Mouse (Mus musculus): ENCODE measurements around the gene Gucy2c. TPM values are rescaled to one million over a fixed set of nuclear protein-coding genes. Genes with fewer than 3 reads are reported as not detected.
A peak's percentile ranks its signal among the peaks of the same experiment; 100 is the strongest.
"Not testable (repeated sequence)": the region's sequence is repeated elsewhere in the genome, so short reads cannot be mapped to it uniquely, and the experiment has no call there.

Gucy2c gene
- total RNA-seq, 2 experiments from 2014 or later = not detected

- intact Hi-C loops (cut with DNase I) = loop anchor here (1.0 to 10.0 kb wide), 2 partner anchors 22 to 930 kb away; partner anchors contain the start of genes BC049715 and Strap
- DNase-seq (ENCODE audit: low spot score) = no peak
Observed at GRCm38 (mm10) chr6:136804705-136805408, 23.3 kb upstream of the Gucy2c start.

- DNase-seq (ENCODE audit: low spot score) = peak; percentile 91
- intact Hi-C loops (cut with DNase I) = loop anchor here (1.0 to 10.0 kb wide), 2 partner anchors 23 to 931 kb away; partner anchors contain the start of genes BC049715 and Strap
Observed at GRCm38 (mm10) chr6:136803739-136804633, 22.4 kb upstream of the Gucy2c start, which contains the start of gene Hist4h4. Gene Hist4h4 (minus strand): TSS chr6:136804415.

- DNase-seq (ENCODE audit: low spot score) = no peak
- intact Hi-C loops (cut with DNase I) = loop anchor here (10.0 kb wide), 1 partner anchor 932 kb away; the partner anchor contains the start of gene Strap
Observed at GRCm38 (mm10) chr6:136803093-136803738, 21.7 kb upstream of the Gucy2c start.

DNA sequence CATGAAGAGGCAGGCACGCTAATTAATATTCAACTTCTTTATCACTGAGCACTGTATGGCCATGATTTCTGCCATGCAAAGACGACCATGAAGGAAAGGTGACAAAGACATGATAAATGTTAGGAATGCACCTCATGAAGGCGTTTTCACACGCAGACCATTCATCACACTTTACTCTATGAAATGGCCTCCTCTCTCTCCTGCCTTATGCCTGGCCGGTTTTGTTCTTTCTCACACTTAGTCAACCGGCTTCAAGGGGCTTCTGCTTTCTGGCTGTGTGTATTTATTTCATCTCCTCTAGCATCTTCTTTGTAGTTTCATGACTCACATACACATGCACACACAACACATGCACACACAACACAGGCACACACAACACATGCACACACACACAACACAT, 19.7 kb upstream of the Gucy2c start:
- intact Hi-C loops (cut with DNase I) = loop anchor here (10.0 kb wide), 1 partner anchor 934 kb away; the partner anchor contains the start of gene Strap
- DNase-seq (ENCODE audit: low spot score) = no peak

GRCm38 (mm10) chr6:136800710-136801109, 19.1 kb upstream of the Gucy2c start:
- no peak for DNase-seq (ENCODE audit: low spot score)
- intact Hi-C loops (cut with DNase I) = loop anchor here (10.0 kb wide), 1 partner anchor 934 kb away; the partner anchor contains the start of gene Strap

DNA sequence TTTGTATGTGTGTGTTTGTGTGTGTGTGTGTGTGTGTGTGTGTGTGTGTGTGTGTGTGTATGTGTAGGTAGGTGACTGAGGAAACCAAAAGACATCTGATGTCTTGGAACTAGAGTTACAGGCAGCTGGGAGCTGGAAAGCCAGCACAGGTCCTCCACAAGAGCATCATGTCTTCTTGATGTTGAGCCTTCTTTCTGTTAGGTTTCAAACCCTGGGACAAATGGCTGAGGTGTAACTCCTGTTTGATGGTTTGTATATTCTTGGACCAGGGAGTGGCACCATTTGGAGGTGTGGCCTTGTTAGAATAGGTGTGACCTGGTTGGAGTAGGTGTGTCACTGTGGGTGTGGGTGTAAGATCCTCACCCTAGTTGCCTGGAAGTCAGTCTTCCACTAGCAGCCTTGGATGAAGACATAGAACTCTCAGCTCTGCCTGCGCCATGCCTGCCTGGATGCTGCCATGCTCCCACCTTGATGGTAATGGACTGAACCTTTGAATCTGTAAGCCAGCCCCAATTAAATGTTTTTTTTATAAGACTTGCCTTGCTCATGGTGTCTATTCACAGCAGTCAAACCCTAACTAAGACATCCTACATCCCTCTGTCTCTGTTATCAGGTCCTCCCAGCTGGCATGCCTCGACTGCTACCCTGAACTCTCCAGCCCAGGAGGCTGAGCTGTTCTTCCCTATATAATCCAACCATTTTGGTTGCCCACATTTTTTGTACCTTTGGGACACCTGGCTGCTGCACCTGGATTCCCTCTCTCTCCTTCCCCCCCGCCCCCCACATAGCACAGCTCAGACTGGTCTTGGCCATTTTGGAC, 16.5 kb upstream of the Gucy2c start:
- DNase-seq (ENCODE audit: low spot score); intact Hi-C loops (cut with DNase I): not testable (repeated sequence)

DNA sequence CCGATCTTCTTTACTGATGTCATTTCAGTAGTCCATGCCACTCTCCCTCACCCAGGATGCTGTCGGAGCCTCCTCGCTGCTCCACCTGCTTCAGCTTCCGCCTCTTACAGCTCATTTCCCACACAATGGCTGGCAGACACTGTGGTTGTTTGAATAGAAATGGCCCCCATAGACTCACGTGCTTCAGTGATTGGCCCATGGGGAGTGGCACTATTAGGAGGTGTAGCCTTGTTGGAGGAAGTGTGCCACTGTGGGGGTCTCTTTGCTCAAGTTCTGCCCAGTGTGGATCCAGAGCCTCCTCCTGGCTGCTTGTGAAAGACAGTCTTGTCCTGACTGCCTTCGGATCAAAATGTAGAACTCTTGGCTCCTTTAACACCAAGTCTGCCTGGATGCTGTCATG, 14.3 kb upstream of the Gucy2c start:
- intact Hi-C loops (cut with DNase I) = no loop called here
- no peak for DNase-seq (ENCODE audit: low spot score)

GRCm38 (mm10) chr6:136795110-136795509, 13.5 kb upstream of the Gucy2c start:
- intact Hi-C loops (cut with DNase I) = no loop called here
- DNase-seq (ENCODE audit: low spot score) = no peak

GRCm38 (mm10) chr6:136793831-136794525, 12.4 kb upstream of the Gucy2c start:
- DNase-seq (ENCODE audit: low spot score) = no peak
- intact Hi-C loops (cut with DNase I) = no loop called here

DNA sequence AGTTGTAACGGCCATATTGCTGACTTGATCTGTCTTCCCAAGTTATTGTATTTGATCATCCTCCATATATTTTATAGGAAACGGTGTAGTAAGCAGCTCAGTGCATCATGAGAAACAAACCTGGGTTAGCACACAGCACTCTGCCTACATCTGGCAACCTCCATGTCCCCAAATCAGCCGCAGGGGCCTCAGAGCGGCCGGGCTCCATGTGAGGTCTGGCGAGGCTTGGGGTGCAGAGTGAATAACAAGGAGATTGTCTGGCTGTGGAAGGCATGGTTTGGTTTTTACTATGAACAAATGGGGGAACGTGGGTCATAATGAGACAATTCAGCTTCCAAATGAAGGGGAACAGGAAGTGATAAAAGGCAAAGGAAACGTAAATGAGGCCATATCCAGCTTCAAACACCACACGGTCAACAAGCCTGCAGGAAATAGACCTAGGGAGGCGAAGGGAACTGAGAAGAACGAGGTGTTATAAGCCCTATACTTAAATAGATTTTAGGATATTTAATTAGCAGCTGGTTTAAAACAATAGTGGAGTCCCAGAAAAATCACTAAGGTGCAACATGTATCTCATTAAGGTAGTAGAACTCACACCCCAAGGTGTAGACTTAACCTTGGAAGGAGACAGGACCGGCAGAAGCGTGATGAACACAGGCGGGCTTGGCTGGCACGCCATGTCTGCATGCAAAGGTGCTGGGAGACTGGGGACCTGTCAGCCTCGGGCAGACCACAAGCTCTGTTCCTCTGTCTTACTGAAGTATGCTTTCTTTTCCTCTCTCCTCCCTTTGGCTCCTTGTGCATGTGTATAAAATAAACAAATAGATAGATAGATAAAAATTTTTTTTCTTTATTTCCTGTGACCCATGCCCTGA, 11.6 kb upstream of the Gucy2c start:
- DNase-seq (ENCODE audit: low spot score) = no peak
- intact Hi-C loops (cut with DNase I) = no loop called here

- DNase-seq (ENCODE audit: low spot score) = peak; percentile 72
- intact Hi-C loops (cut with DNase I) = no loop called here
Observed at GRCm38 (mm10) chr6:136789391-136789971, 7.9 kb upstream of the Gucy2c start.

- no peak for DNase-seq (ENCODE audit: low spot score)
- intact Hi-C loops (cut with DNase I) = no loop called here
Observed at GRCm38 (mm10) chr6:136782761-136783160, 1.2 kb upstream of the Gucy2c start.

GRCm38 (mm10) chr6:136782146-136782545, 581 bp upstream of the Gucy2c start:
- DNase-seq (ENCODE audit: low spot score) = no peak
- intact Hi-C loops (cut with DNase I) = no loop called here

DNA sequence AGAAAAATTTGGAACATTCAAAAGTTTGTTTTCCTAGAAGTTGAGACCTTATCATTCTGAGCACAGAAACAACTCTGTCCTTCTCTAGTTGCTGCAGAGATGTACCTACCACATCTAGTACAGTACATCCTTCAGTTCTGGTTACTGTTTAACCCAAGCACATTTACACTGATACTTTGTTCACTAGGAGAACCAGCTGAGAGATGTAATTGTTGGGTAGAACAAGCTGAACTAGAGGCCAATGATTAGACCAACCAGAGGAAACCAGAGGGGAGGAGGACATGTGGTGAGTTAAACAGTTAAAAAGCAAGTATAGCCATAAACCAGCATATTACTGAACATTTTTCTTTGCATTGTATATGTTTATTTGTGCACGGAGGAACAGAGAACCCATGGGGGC, 5.2 kb downstream of the Gucy2c start:
- intact Hi-C loops (cut with DNase I) = no loop called here
- no peak for DNase-seq (ENCODE audit: low spot score)

DNA sequence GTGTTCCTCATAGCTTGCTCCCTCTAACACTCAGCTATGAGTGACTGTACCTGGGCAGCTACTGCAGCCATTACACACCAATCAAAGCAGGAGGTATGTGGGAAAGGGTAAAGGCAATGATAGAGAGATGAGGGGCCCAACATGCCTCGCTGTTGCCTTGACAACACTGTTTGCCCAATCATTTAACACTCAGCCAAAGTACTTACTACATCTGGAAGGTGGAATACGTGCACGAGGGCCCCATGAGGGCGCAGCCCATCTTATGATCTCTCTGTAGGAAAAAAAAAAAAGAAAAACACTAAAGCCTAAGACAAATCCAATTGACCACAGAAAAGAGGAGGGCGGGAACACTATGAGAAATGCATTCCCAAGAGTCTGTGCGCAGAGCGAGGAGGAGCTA, 11.7 kb downstream of the Gucy2c start:
- DNase-seq (ENCODE audit: low spot score) = no peak
- intact Hi-C loops (cut with DNase I) = no loop called here

- intact Hi-C loops (cut with DNase I) = no loop called here
- no peak for DNase-seq (ENCODE audit: low spot score)
Observed at GRCm38 (mm10) chr6:136769143-136769542, 12.4 kb downstream of the Gucy2c start.

GRCm38 (mm10) chr6:136763912-136764311, 17.7 kb downstream of the Gucy2c start:
- DNase-seq (ENCODE audit: low spot score) = no peak
- intact Hi-C loops (cut with DNase I) = no loop called here

All from heart, postnatal 25 days (tissue).